29 mouse cellular contexts compared by ENCODE assay signal in the genomic region with DNA sequence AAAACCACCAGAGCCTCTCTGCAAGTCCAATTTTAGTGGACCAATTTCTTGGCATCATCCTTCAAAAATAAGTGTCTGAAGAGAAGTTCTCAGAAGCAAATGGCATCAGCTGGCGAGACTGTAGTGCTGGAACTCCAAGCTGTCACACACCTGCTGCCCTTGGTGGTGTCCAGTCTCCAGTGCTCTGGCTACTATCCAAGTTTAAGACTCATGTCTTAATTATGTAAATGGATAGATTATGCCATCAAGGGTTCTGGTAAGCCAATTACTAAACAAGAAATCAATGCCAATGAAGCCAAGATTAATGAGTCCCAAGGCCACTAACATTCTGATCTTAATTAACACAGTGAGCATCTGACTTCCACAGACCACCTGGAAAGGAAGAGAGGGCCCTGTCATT. TPM values are rescaled to one million over a fixed set of nuclear protein-coding genes. Genes with fewer than 3 reads are reported as not detected.
"Had no signal": no experiment of that assay in that cellular context is flagged by ENCODE, and none has a peak within 500 bp of the region (broad histone marks: within the 10 kb centered on the region; RNA-seq: fewer than 3 reads in every experiment).

No protein-coding gene starts in this region.

- H3K4me2 ChIP-seq: limb, embryonic 12.5 days; limb, embryonic 15.5 days; liver, embryonic 11.5 days; lung, embryonic 14.5 days; midbrain, embryonic 13.5 days; neural tube, embryonic 13.5 days; stomach, embryonic 15.5 days had no signal

- H3K9me3 ChIP-seq: limb, embryonic 12.5 days; limb, embryonic 15.5 days; midbrain, embryonic 13.5 days; neural tube, embryonic 13.5 days; stomach, embryonic 15.5 days had no signal

- H3K4me3 ChIP-seq: layer of hippocampus, adult 2 months; limb, embryonic 12.5 days; limb, embryonic 15.5 days; midbrain, embryonic 13.5 days; myocyte; neural tube, embryonic 13.5 days; stomach, embryonic 15.5 days had no signal

- ATAC-seq: intestine, postnatal 0 days; liver, postnatal 0 days; lung, postnatal 0 days; midbrain, embryonic 13.5 days had no signal

- H3K9ac ChIP-seq: limb, embryonic 12.5 days; limb, embryonic 15.5 days; liver, embryonic 14.5 days; liver, postnatal 0 days; lung, embryonic 14.5 days; midbrain, embryonic 13.5 days; neural tube, embryonic 13.5 days; stomach, embryonic 15.5 days had no signal

- H3K4me1 ChIP-seq: limb, embryonic 12.5 days; limb, embryonic 15.5 days; midbrain, embryonic 13.5 days; neural tube, embryonic 13.5 days; stomach, embryonic 15.5 days had no signal

- H3K27ac ChIP-seq: kidney, postnatal 0 days; layer of hippocampus, adult 2 months; limb, embryonic 12.5 days; limb, embryonic 15.5 days; liver, embryonic 14.5 days; macrophage; midbrain, embryonic 13.5 days; neural tube, embryonic 13.5 days; stomach, embryonic 15.5 days had no signal

- DNase-seq: kidney, adult 2 months; kidney, postnatal 25 days; layer of hippocampus, adult 9-11 months; liver, postnatal 0 days; lung, embryonic 14.5 days; right cerebral cortex, postnatal 25 days; spleen, adult 18-20 months; thymus, postnatal 25 days had no signal

- H3K36me3 ChIP-seq: limb, embryonic 12.5 days; limb, embryonic 15.5 days; midbrain, embryonic 13.5 days; neural tube, embryonic 13.5 days; stomach, embryonic 15.5 days had no signal

- H3K27me3 ChIP-seq: limb, embryonic 12.5 days; limb, embryonic 15.5 days; midbrain, embryonic 13.5 days; neural tube, embryonic 13.5 days; stomach, embryonic 15.5 days had no signal

RNA-seq across cellular contexts. Expression of gene Gm4894, which starts 44.8 kb away (rescaled TPM):
- total RNA-seq: layer of hippocampus, adult 2 months; layer of hippocampus, postnatal 25 days; left cerebral cortex, adult 18-20 months; left cerebral cortex, postnatal 36 days; megakaryocyte, adult 5-6 weeks; monocyte, adult 5-6 weeks; neutrophil, adult 5-6 weeks had no signal
- polyA plus RNA-seq: intestine, postnatal 0 days; kidney, adult 2 months; kidney, embryonic 14.5 days; kidney, postnatal 0 days; large intestine, adult 2 months; limb, embryonic 12.5 days; limb, embryonic 15.5 days; liver, embryonic 11.5 days; liver, embryonic 14.5 days; liver, postnatal 0 days; lung, embryonic 14.5 days; lung, postnatal 0 days; macrophage; midbrain, embryonic 13.5 days; myocyte; neural tube, embryonic 13.5 days; stomach, embryonic 15.5 days had no signal

RNA-seq across cellular contexts. Expression of gene Drd2, which starts 45.3 kb away (rescaled TPM):
- total RNA-seq: megakaryocyte, adult 5-6 weeks; monocyte, adult 5-6 weeks; neutrophil, adult 5-6 weeks had no signal
- polyA plus RNA-seq: intestine, postnatal 0 days; kidney, embryonic 14.5 days; kidney, postnatal 0 days; large intestine, adult 2 months; limb, embryonic 12.5 days; limb, embryonic 15.5 days; liver, embryonic 11.5 days; liver, embryonic 14.5 days; liver, postnatal 0 days; lung, embryonic 14.5 days; macrophage; myocyte had no signal
